Mouse (Mus musculus) layer of hippocampus, postnatal 25 days (tissue): ENCODE measurements around the gene Dhcr7. TPM values are rescaled to one million over a fixed set of nuclear protein-coding genes. Genes with fewer than 3 reads are reported as not detected.

Experiments used
- DNase-seq, 2 experiments: peaks; one replicate each; pipeline ENCODE4 v3.0.0; 2022; ENCODE audit warnings: mixed read lengths in 2 of 2, low spot score in 1 of 2; ENCODE audit errors: extremely low spot score in 1 of 2
- total RNA-seq, 2 experiments: library from RNA; stranded (reverse); gene quantifications; 2 replicates each; pipeline ENCODE4 v1.2.3; 2021

The Dhcr7 gene
- 10 to 100 TPM; 44.7 to 51.3 TPM for total RNA-seq

DNA sequence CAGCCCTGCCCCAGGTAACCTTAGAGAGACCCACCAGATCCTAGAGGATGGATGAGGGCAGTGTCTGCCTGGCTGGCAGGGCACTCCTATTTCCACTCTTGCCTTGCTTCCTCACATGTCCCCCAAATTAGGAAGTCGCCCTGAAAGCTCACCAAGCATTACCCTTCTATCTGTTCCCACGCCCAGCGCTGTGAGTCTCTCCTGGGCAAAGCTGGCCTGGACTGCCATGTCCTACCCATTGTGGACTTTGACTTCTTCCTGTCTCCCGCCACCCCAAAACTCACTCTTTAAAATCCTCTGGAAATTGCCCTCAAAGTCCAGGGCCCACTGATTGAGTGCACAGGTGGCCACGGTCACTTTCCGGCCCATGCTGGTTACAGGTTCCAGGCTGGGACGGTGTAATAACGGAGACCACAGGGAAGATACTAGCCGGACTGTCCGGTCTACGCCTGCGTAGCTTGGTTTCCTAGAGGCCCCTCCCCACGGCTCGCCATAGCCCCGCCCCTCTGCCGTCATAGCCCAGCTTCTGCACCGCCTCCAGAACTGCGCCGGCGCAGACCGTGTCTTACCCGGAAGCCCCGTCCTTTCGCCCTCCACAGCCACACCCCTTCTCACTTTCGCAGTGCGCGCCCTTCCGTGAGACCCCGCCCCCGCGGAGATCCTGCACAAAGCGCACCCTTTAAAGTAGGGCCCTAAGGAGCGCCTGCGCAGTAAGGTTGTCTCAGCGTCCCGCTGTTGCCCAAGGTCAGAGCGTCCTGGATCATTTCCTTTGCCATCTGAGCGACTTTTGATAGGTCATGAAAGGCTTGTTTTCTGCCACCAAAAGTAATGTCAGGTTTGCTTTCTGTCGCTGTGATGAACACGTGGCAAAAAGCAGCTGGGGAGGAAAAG is at the start of gene Dhcr7, which contains the start of gene Nadsyn1:
Gene Dhcr7, plus strand, starts transcription at position 771 of the 891 bp plus-strand sequence.
Gene Nadsyn1, minus strand, starts transcription at position 475 of the 891 bp plus-strand sequence.
- peak; percentile 96 for DNase-seq

DNA sequence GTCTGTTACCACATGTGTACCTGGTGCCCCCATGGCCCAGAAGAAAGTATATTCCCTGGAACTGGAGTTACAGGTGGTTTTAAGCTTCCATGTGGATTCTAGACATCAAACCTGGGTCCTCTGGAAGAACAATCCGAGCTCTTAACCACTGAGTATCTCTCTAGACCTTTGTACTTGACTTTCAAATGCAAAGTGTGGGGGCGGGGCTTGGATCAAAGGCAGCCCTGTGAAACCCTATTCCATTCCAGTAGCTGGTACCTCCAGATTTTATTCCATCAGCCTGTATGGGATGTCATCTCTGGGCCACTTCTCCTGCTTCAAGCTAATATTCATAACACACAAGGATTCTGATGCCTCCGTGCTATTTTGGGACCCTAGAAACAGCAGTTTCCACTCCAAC is 46.8 kb upstream of the Dhcr7 start:
- no peak for DNase-seq

DNA sequence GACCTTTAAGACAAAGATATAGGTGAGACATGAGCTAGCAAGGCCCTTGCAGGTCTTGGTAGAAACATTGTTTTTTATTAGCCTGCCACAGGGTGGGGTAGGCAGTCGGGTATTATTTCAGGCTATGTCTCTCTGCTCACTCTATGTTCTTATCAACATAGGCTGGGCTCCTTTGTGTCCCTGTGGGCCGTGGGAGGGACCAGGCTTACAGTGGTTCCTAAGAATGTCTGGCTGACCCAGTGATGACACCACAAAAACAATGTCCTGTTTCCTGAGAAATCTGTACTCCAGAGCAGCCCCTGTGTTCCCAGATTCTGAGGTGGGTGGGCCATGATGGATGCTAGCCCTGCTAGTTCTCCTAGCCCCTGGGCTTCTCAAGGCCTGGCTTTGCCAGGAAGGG is 45.6 kb upstream of the Dhcr7 start:
- no peak for DNase-seq

DNA sequence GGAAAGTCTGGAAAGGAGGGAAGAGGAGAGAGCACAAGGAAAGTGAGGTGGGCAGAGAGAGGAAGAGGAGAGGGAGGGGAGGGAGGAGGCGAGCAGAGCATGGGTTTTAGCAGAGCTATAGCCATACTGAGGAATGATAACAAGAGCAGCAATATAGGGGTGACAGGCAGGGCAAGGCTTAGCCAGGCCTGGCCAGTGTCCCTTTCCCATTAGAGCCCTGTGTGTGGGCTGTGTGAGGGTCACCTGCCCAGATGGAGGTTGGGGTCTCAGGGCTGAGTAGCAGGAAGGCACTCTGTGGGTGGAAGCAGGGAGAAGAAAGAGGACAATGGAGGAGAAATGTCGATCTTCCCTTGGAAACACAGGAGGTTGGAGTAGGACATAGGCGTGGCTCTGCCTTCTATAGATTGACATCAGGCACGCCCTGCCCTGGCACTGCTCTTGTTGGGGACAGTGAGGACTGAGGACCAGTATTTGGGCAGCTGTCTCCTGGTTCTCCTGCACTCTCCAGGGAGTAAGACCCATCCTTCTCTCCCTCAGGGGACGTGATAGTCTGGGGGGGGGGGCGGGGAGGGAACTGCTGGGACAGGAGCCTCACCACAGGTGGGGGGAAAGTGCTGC is 39.5 kb upstream of the Dhcr7 start:
- DNase-seq = no peak

DNA sequence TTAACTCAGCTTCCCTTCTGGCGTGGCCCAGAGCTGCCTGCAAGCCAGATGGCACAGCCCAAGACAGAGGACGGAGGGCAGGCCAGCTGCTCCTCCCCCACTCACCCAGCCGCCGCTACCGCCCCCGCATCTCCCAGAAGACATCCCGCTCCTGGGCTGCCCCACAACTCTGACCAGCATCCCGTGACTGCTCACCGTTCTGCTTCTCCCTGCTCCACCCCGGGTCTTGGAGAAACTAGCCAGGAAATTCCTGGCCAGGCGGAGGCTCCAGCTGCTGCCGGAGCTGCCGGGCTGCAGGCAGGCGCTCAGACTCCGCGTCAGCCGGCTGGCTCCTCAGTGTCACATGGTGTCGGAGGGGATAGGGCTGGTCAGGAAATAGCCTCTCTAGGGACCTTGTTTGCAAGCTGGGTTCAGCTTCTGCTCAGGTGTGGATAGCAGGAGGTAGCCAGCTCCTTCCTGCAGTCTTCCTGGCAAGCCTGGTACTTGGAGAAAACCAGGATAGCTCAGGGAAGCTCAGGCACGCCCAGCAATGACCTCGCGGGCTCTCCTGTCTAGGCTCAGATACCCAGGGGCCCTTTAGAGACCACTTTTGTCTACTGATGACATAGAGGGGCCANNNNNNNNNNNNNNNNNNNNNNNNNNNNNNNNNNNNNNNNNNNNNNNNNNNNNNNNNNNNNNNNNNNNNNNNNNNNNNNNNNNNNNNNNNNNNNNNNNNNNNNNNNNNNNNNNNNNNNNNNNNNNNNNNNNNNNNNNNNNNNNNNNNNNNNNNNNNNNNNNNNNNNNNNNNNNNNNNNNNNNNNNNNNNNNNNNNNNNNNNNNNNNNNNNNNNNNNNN is 38.7 kb upstream of the Dhcr7 start, which contains the start of gene Mrgpre:
Gene Mrgpre, minus strand, starts transcription at position 505 of the 834 bp plus-strand sequence.
- DNase-seq = peak; percentile 48 to 62

DNA sequence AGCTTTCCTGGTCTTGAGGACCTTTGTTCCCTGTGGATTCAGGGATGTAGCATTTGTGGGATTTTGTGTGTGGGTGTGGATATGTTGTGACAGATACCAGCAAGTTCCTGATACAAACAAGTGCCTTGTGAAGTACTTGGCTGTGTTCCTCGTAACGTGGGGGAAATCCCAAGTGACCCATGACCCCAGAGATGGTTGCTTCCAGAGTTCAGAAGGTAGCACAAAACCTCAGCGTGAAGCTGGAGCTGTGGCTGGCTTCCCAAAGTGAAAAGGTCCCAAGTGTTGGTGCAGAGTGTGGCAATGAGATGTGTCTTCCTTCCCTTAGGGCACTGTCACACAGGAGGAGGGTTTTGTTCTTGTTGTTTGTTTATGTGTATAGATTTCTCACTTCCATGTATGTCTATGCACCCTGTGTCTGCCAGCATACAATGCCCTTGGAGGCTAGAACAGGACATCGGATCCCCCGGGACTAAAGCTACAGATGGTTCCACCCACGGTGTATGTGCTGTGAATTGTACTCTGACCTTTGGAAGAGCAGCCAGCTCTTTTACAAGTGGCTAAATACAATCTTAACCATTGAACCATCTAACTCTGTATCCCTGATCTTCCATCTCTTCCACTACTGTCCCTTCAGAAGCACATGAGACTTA is 30.5 kb upstream of the Dhcr7 start:
- no peak for DNase-seq

DNA sequence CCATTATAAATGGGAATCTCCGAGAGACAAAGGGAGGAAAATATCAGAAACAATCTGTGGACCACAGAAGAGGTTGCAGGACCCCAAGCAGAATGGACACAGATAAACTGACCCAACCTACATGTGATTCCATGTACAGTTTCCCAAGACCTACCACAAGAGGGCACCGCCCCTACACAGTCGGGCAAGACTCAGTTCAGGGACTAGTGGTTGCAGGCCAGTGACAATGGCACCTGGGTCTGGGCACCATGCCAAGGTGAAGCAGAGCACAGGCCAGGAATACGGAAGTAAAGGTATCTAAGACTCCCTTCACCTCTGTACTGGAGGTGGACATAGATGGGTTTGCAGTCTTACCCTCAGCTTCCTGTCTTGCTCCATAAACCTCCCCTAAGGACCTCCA is 29.8 kb upstream of the Dhcr7 start:
- DNase-seq = no peak

DNA sequence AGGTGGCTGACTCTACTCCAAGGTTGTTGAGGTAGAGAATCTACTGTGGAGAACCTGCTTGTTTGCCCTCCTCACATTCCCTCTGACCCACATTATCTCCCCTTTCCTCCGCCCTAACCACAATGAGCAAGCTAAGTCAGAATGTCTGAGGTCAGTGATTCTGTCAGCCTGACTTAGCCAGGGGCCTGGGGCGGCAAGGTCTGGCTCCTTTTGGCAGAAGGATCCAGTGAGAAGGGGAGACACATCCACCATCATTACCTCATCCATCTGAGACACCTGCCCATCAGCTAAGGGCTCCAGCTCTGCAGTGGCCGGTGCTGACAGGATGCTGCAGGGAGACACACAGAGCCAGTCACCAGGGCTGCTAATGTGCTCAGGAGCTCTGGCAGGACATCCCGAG is 24.2 kb upstream of the Dhcr7 start:
- no peak for DNase-seq

DNA sequence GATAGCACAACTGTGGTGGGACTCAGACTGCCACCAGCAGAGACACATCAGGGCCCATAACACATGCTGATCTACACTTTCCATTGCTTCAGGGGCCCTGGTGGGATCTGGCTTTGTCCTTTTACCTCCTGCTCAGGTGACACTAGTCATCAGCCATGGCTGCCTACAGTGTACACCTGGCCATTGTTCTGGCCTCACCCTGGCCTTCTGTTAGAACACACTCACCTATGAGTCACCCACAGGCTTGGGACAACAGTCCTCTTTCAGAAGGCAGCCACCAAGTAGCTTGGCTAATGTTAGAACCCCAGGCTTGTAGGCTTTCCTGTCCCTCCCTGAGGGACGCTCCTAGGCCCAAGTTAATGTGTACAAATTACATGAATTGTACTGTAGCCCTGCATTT is 22.2 kb upstream of the Dhcr7 start:
- no peak for DNase-seq

DNA sequence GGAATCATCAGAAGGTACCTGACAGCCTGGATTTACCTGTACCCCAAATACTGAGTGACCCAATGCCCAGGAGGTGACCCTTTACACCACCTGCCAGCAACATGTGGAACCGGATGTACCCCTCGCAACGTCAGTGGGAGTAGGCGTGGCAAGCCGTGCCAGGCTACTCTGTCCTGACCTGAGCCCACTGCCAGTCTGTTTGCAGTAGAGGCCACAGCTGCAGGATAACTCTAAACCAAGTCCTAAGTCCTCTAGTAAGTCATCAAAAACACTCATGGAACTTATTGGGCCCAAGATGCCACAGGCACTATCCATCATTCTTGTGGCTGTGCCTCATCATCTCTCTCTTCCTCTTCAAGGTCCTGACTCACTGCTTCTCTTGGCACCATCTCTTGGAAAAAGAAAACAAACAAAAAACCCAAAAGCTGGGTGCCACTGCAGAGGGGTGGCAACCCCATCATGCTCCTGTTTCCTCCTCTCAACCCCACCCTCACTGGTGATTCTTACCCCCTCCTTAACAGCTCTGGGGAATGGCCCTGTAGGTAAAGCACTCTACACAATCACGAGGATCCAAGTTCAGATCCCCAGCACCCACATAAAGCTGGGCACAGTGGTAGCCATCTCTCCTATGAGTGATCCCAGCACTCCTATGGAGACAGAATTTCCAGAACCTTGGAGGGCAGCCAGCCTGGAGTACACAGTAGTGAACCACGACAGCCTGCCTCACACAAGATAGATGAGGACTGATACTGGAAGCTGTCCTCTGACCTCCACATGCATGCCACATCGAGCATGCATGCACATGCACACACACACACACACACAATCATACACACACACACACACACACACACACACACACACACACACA is 21.5 kb upstream of the Dhcr7 start:
- DNase-seq = no peak

DNA sequence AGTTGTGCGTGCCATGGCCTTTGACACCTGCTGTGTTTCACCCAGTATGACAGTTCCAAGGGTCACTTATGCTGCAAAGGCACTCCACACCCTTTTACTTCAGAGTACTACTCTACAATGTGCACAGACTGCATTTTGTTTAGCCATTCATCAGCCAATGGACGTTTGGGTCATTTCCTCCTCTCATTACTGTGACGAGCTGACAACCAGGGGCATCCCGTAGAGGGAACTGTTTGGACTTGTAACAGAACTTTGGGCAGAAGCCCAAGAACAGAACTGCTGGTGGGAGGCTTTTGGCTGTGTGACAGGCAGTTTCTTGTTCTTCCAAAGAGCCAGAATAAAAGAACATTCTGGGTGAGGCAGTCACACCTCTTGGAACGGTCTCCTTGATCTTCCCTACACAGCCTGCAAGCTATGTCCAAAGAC is 17.7 kb upstream of the Dhcr7 start:
- no peak for DNase-seq

DNA sequence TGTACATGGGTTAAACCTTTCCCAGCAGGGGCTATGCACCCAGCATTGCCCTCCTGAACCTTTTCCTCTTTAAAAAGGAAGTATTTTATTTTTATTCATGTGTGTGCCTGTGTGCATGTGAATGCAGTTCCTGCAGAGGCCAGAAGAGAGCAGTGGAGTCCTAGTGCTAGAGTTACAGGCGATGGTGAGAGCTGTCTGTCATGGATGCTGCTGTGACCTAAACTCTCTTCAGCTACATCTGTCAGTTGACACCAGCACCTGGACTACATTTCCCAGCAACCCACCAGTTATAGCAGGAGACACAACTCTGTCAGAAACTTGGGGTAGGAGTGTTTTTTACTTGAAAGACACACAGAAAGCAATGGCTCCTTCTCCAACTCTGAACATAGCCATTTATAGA is 14.0 kb upstream of the Dhcr7 start:
- no peak for DNase-seq

DNA sequence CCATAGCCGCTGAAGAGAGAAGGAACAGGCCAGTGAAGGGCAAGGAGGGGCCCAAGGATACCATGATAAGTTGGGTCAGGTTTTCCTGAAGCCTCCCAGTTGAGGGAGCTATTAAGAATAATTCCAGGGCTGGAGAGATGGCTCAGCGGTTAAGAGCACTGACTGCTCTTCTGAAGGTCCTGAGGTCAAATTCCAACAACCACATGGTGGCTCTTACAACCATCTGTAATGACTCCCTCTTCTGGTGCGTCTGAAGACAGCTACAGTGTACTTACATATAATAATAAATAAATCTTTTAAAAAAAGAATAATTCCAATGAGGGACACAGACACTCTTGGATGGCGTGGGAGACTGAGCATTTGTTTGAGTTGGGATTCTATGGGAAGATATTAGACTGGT is 3.7 kb upstream of the Dhcr7 start:
- DNase-seq = no peak

DNA sequence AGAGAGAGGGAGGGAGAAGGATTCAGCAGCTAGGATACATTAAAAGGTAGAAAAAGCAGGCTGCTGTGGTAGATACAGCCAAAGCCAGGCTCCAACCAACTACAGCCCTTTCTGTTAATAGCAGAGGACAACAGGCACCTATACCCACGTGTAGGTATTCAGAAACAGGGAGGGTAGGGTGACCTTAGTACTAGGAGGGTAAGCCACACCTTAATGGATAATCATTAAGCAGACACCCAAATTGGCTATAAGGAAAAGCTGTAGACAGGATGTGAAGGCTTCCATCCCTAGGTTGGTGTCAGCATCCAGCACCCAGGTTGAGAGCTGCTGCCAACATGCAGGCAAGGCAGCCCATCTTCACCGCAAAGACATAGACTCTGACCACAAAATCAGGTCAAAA is 1.7 kb upstream of the Dhcr7 start:
- no peak for DNase-seq

DNA sequence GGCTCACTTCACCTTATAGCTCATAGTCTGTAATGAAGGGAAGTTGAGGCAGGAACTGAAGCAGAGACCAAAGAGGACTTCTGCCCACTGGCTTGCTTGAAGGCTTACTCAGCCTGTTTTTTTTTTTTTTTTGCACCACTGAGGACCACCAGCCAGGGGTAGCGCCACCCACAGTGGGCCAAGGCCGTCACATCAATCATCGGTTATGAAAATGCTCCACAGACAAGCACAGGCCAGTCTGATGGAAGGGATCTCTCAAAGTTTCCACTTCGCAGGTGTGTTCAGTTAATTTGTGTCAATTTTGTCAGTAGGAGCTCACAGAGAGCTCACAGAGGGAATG is 291 bp downstream of the Dhcr7 start:
- DNase-seq = no peak

DNA sequence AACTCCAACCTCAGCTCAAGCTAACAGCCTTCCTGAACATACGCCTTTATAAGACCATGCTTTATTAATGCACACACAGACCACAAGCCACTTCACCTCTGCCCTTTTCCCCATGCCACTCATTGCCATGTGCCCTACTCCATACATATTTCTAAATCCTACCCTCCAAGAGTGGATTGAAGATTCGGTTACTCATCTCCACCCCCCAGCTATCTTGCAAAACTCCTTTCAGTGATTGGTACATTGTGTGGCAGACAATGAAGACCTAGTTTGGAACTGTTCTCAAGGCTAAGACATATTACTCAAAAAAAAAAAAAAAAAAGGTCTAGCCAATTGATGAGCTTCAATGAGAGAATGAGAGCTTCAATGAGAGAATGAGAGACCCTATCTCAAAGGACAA is 4.0 kb downstream of the Dhcr7 start:
- DNase-seq = no peak

DNA sequence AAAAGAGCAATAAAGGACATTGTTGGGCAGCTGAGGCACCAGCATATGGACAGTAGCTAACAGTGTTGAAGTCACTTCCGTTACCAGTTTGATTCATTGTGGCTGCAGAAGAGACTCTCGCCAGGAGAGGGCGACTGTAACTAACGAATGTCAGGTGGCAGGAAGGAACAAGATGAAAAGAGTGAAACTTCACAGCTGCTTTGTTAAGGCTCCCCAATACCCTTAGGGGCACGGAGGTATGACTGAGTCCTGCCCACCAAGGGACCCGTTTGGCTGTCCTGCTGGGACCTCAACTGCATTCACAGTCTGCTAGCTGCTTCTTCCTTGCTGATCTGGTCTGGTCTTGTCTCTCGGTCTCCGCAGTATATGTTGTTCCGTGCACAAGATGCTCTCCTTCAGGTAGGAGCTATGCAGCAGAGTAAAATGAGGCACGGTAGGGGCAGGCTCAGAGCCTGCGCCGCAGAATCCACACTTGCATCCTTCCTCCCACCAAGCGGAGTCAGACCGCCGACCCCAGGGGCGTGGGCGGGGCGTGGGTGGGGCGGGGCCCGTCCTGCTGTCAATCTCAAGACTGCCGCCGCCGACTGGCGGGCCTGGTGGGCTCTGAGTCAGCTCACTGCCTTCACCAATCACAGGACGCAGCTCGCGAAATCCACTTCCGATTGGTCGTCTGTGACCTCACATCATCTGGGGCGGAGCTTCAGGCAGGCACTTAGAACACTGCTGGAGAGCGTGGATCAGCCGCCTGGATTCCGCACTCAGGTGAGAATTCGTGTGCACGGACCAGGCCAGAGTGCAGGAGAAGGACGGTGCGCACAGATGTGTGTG is 6.8 kb downstream of the Dhcr7 start:
- peak; percentile 81 to 91 for DNase-seq

DNA sequence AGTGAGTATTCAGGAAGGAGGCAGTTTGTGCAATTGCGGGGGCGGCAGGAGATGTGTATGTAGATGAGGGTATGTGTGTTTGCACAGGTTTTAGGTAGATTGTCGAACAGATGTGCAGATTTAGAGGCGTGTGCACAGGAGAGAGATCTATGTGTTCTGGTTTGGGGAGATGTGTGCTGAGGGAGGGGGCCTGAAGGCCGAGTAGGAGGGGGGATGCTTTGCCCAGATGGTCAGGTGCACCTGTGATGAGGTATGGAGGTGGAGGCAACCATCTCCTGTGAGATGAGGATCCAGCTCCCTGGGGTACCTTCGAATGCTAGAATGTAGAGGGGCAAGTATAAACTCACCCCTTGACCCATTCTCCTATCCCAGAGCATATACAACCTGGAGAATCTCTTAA is 7.5 kb downstream of the Dhcr7 start:
- DNase-seq = no peak

DNA sequence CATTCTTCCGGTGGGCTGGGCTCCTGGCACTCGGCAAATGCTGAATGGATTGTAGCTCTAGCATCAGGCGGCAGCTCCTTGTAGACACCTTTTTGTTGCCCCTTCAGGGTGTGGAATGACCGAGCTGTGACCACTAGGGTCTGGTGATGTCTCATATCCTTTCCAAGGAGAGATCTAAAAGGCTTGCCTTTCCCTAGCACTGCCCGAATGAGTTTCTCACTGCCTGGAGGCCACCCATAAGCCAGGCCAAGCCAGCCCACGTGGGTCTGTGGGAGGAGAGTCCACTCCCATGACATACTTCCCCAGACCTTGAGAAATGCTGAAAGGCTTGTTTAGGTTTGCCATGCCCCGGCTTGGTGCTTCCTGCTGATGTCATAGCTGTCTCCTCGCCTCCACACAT is 9.3 kb downstream of the Dhcr7 start:
- DNase-seq = no peak
